Mouse (Mus musculus) CD4-positive, CD25-positive, alpha-beta regulatory T cell (primary cell): ENCODE measurements around the gene Nudt22. TPM values are rescaled to one million over a fixed set of nuclear protein-coding genes. Genes with fewer than 3 reads are reported as not detected.

ENCODE experiments used
- polyA plus RNA-seq: library from polyadenylated mRNA; unstranded; fragments of 100-300 nt; shearing (Covaris generic); gene quantifications from one replicate; pipeline ENCODE4 v1.2.1, GENCODE M21; 2017

The Nudt22 gene
- 25.7 TPM for polyA plus RNA-seq

GRCm38 (mm10) chr19:6996006-6996405 lies at the start of gene Nudt22, which contains the start of gene Trpt1:
Gene Nudt22, minus strand, starts transcription at chr19:6996117.
Gene Trpt1, plus strand, starts transcription at chr19:6996131.

GRCm38 (mm10) chr19:7039841-7040636 lies 44.1 kb upstream of the Nudt22 start, which contains the start of gene Stip1:
Gene Stip1, minus strand, starts transcription at chr19:7039967.

DNA sequence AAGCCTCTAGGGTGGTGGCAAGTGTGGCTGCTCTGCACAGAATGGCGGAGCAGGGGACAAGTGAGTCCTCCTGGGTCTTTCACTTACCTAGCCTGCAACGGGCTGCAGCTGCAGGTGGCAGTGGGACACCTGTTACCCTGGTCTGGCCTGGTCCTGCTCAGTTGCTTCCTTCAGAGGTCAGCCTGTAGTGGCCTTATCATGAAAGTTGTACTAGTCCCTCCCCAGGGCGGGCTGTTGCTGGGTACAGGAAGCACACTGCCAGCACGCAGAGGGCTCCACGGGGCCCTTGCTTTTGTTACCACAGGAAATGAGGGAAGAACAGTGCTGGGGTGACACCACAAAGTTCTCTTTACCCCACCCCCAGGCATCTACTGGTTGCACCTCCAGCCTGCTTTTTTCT lies 23.3 kb upstream of the Nudt22 start, which contains the start of gene Fermt3:
TSS of gene Fermt3 (minus strand) at position 279 of the 400 bp plus-strand sequence.

GRCm38 (mm10) chr19:6992011-6992858 lies 3.7 kb downstream of the Nudt22 start, which contains the start of gene Dnajc4:
Gene Dnajc4, minus strand, starts transcription at chr19:6992572.

DNA sequence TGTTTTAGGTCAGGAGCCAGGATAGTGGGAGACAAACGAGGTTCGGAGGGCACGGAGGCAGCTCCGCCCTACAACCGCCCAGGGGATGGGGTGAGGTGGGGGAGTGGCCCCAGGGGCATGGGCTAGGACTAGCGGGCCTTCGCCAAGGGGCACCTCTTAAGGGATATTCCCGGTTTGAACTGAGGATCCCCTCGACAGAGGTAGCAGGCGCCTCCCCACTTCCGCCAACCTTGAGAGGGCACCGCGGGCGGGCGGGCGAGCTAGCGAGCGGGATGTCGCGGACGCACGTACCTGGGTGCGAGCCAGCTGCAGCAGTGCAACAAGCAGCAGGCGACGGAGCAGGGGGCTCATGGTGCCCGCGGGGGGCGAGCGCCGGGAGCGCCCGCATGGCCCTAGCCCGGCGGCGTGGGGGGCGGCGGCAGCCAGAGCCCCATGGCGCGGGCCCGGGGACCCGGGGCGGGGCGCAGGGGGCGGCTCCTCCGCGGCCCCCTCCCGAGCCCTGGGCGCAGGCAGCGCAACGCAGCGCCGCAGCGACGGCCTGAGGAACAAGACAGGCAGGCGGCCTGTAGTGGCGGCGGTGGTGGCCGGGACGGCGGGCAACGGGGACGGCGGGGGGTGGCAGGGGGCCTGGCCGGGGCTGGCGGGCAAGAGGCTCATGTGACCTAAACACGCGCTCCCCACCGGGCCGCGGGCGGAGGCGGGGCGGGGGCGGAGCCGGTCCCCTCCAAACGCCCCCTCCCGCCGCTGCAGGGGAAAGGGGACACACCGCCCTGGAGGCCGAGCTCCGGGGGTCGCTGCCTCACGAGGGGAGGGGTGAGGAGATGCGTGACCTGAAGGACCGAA lies 8.6 kb downstream of the Nudt22 start, which contains the start of gene Vegfb:
TSS of gene Vegfb (minus strand) at position 591 of the 843 bp plus-strand sequence.

DNA sequence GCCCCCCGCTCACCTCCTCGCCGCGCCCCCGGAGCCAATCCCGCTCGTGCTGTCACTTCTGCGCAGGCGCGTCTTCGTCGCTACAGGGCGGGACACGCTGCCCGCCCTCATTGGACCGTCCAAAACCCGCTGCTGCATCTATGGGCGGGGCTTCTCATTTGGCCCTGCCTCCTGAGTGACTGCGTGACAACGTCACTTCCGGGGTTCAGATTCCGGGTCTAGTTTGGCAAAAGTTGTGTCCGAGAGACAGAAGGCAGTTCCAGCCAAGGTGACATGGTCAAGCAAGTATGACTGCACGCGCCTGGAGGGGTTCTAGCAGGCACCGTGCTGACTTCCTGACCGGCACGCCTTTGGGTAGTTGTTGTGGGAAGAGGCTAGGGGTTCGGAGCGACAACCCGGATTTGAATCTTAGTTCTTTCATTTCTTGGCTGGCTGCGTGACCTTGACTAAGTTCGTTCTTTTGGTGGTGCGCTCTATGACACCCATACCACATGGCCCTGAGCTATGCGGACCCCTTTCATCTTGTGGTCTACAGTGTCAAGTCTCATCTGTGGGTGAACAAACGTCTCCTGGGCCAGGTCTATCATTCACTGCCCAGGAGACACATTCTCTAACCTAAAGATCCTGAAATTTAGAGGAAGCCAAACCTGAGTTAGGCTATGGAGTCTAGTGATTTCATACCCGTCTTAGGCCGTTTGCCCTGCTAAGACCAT lies 15.4 kb downstream of the Nudt22 start, which contains the start of gene Fkbp2:
TSS of gene Fkbp2 (minus strand) at position 121 of the 713 bp plus-strand sequence.

DNA sequence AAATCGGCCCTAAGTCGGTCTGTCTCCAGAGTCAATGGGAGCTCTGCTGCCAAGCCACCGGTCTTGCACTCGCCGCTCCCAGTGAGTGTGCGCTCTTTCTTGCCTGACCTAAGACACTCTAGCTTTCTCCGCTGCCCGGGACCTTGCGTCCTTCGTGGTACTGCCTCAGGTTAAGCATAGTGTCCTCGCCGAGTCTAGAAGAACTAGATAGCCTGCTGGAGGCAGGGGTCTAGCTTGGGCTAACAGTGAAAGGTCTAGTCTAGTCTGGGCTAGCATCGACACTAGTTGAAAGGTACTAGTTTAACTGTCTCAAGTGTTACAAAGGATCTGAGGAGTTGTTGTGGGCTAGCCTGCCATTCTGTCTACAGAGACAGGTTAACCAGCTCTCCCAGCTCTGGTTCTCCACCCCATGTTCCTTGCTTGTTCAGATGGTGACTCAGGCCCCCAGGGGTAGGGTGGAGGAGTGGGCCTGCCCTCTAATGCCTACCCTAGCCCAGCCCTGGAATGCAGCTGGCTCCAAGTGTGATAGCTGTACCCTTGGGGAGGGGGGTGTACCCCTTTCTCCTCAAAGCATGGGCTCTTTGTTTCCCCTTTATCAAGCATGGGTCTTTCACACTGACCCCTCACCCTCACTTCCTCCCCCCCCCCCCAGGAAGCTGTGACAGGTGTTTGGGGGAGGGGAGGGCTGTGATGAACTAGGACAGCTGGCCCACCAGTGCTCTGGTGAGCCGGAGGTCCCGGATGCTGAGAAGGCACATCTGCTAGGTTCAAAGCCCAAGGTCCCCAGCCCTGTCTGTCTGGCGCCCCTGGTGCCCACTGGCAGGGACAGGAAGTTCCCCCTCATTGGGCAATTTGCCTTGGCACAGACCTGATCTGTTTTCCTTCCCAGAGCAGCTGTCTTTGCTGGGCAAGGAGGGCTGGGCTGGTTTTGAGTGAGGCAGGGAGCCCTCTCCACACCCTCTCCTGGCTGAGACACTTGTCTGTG lies 20.1 kb downstream of the Nudt22 start, which contains the start of gene Plcb3:
TSS of gene Plcb3 (minus strand) at position 934 of the 985 bp plus-strand sequence.

DNA sequence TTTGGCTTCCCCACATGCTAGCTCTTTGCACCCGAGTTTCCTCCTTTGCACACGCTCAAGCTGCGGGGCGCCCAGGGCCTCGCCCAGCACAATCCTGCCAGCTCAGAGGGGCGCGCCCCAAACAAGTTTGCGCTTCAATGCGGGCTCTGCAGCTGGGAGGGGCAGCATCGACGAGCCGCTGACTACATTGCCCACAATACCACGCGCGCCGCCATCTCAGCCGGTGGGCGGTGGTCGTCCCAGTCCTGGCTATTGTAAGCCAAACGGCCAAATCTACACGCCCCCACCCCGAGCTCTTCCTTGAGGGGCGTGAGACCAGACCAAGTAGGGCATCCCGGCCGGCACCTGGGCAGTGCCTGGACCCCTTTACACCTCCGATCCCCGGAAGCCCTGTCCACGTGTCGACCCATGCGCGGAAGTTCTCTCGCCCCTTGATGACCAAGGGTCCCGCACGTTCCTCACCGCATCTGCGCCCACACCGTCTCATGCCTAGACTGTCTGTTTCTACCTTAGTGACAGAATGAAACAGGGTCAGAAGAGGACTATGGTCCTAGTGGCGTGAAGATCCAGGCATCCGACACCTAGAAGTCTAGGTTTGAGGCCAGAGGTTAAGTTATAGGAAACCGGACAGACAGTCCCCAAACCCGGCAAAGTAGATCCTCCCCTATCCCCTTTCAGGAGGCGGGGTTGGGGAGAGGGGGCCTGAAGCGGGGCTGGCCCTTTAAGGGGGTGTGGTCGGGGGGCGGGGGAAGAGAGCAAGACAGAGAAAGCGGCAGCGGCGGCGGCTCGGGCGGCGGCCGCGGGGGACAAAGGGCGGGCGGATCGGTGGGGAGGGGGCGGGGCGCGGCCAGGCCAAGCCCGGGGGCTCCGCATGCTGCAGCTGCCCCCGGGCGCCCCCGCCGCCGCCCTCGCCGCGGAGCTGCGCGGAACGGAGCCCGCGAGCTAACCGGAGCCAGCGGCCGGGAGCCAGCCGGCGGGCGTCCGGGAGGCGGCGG lies 21.4 kb downstream of the Nudt22 start, which contains the start of gene Ppp1r14b:
TSS of gene Ppp1r14b (plus strand) at position 758 of the 995 bp plus-strand sequence.

Other genes with a start within 250 kb of the Nudt22 start
- 45.6 TPM for gene Rps6ka4, start 155.5 kb downstream of the Nudt22 start, polyA plus RNA-seq
- 46.8 TPM for gene Ccdc88b, start 137.9 kb downstream of the Nudt22 start, polyA plus RNA-seq
- 169 TPM for gene Trmt112, start 86.4 kb downstream of the Nudt22 start, polyA plus RNA-seq
- 240 TPM for gene Prdx5, start 86.0 kb downstream of the Nudt22 start, polyA plus RNA-seq
- gene Esrra, start 74.3 kb downstream of the Nudt22 start, polyA plus RNA-seq = 24.5 TPM
- gene Catsperz, start 70.7 kb downstream of the Nudt22 start, polyA plus RNA-seq = not detected
- 0.26 TPM for gene Kcnk4, start 61.6 kb downstream of the Nudt22 start, polyA plus RNA-seq
- gene Bad, start 54.3 kb downstream of the Nudt22 start, polyA plus RNA-seq = 31.7 TPM
- gene Gpr137, start 53.6 kb downstream of the Nudt22 start, polyA plus RNA-seq = 15.2 TPM
- gene Ppp1r14b, start 21.1 kb downstream of the Nudt22 start, polyA plus RNA-seq = 185 TPM
- gene Plcb3, start 19.6 kb downstream of the Nudt22 start, polyA plus RNA-seq = 30.8 TPM
- 40.8 TPM for gene Fkbp2, start 15.6 kb downstream of the Nudt22 start, polyA plus RNA-seq
- 9.3 TPM for gene Vegfb, start 8.5 kb downstream of the Nudt22 start, polyA plus RNA-seq
- gene Dnajc4, start 3.5 kb downstream of the Nudt22 start, polyA plus RNA-seq = 57.7 TPM
- 5.3 TPM for gene Trpt1, start within 50 bp of the Nudt22 start, polyA plus RNA-seq
- gene Fermt3, start 23.4 kb upstream of the Nudt22 start, polyA plus RNA-seq = 376 TPM
- gene Stip1, start 43.9 kb upstream of the Nudt22 start, polyA plus RNA-seq = 163 TPM
- gene Macrod1, start 60.7 kb upstream of the Nudt22 start, polyA plus RNA-seq = 26.0 TPM
- gene Flrt1, start 109.6 kb upstream of the Nudt22 start, polyA plus RNA-seq = 0.04 TPM
- 70.4 TPM for gene Otub1, start 210.2 kb upstream of the Nudt22 start, polyA plus RNA-seq
- 389 TPM for gene Cox8a, start 221.5 kb upstream of the Nudt22 start, polyA plus RNA-seq
- gene Naa40, start 245.1 kb upstream of the Nudt22 start, polyA plus RNA-seq = 51.0 TPM